Mouse (Mus musculus) c-Kit-positive CD71-negative TER-119-negative erythroid progenitor cells, embryonic 14.5 days (primary cell): Measurements from ENCODE around the gene Lrrc10.
"Not testable (repeated sequence)": the region's sequence is repeated elsewhere in the genome, so short reads cannot be mapped to it uniquely, and the experiment has no call there.

Experiments used
- DNase-seq: peaks from one replicate; pipeline ENCODE4 v3.0.0-alpha.2; 2013; ENCODE audit warnings: low read depth

Lrrc10 gene

GRCm38 (mm10) chr10:117043497-117044166 is 1.5 kb upstream of the Lrrc10 start:
- DNase-seq = not testable (repeated sequence)

GRCm38 (mm10) chr10:117049253-117049652 is 4.1 kb downstream of the Lrrc10 start:
- no peak for DNase-seq

DNA sequence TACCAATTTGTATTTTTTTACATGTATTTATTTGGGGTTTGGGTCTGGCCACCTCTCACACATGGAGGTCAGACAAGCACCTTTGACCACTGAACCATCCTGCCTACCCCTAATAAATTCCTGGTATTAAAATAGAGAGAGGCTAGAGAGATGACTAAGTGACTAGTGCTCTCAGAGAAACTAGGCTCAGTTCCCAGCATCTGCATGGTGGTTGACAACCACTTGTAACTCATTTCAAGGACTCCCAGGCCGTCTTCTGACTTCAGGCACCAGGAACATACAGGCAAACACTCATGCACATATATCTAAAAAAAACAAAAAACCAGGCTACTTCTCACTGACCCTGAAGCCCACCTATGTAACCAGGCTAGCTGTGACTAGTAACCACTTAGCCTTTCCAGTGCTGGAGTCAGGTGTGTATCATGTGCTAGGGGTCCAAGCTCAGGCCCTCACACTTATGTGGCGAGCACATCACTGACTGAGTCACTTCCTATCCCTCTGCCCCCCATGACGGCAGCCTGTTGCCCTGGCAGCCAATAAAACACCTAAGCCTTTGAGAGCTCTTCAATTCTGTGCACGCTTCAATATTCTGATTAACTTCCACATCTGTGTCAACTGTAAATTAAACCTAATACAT is 4.9 kb downstream of the Lrrc10 start:
- no peak for DNase-seq

- DNase-seq = no peak
Measured at GRCm38 (mm10) chr10:117055668-117056067, 10.5 kb downstream of the Lrrc10 start.

DNA sequence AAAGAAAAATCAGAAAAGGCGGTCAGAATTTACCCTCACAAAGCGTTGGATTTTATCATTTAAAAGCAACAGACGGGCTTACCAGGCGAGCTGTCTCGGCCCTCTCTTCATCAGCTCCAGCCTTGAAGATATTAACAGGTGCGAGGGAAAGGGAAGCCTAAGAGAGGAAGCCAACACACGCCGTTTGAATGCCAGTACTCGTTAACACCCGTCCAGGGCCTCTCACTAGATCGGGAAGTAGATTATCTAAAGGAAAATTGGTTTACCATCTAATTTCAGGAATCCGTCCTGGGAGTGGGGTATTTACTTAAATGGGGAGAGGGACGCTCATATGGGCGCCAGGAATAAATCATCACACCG is 17.7 kb downstream of the Lrrc10 start:
- no peak for DNase-seq

DNA sequence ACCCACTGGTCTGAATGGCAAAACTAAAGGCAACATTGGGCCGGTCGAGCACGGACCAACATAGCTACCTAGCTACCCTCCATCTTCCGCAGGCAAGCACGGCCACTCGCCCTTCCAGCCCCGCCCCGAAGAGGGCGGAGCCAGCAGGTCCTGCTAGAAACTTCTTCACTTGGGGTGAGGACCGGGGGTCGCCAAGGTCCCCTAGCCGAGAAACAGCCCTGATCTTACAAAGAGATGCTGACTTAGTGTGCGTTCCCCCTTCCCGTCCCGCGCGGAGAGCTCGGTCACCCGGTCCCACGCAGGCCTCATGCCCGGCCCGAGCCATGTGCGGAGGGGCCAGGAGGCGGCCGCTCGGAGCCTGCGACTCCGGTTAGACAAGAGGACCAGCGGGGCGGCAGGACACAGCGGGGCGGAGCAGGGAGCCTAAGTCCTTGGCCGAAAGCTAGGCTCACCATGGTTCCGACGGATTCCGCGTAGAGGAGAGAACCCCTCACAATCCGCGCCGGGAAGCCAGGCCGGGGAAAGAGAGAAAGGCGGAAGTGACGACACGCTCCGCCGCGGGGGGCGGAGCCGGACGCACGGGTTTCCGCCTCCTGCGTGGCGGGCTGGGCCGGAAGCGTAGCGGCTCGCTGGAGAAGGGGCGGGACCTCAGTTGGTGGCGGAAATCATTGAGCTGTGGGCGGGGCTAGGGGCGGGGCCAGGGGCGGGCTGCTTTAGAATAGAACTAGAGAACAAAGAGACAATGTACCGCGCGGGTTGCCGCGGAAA is 18.3 kb downstream of the Lrrc10 start, which contains the start of gene Cct2:
Cct2 (minus strand) TSS at position 561 of the 768 bp plus-strand sequence.
- DNase-seq = peak; percentile 90

GRCm38 (mm10) chr10:117064076-117064475 is 18.9 kb downstream of the Lrrc10 start:
- no peak for DNase-seq

GRCm38 (mm10) chr10:117069109-117069508 is 24.0 kb downstream of the Lrrc10 start:
- no peak for DNase-seq

DNA sequence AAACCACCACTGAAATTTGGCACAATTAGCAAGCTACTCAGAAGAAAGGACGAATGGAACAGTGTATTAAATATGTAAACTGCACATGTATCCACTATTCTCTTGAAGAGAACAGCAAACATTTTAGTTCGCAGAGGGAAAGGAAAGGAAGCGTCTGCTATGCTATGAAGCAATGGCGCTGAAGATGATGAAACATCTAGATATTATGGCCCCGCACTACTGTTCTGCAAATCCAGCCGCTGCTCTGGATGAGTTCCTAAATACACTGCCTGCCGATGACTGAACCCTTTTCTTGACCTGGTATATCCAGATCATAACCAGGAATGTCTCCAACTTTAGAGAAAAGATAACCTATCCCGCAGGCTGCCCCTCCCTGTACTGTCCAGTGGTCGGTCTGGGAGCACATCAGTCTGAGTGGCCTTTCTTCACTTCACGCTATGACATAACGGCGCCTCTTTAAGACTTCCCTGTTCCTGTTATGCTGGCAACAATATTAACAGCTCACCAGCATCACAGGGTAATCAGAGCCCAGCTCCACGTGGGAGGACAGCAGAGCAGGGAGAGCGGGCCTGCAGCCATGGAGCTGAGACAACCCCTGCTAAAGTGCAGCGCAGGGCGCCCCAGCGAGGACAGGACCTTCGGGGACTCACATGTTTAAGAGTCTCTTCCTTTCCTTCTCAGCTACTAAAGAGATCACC is 27.2 kb downstream of the Lrrc10 start:
- DNase-seq = no peak

- no peak for DNase-seq
Measured at GRCm38 (mm10) chr10:117073176-117073575, 28.0 kb downstream of the Lrrc10 start.

- DNase-seq = peak; percentile 35
Measured at GRCm38 (mm10) chr10:117078284-117078683, 33.1 kb downstream of the Lrrc10 start.

- DNase-seq = no peak
Measured at GRCm38 (mm10) chr10:117081326-117081725, 36.2 kb downstream of the Lrrc10 start.

- DNase-seq = no peak
Measured at GRCm38 (mm10) chr10:117081914-117082359, 36.8 kb downstream of the Lrrc10 start.

- no peak for DNase-seq
Measured at GRCm38 (mm10) chr10:117089628-117090027, 44.5 kb downstream of the Lrrc10 start.

DNA sequence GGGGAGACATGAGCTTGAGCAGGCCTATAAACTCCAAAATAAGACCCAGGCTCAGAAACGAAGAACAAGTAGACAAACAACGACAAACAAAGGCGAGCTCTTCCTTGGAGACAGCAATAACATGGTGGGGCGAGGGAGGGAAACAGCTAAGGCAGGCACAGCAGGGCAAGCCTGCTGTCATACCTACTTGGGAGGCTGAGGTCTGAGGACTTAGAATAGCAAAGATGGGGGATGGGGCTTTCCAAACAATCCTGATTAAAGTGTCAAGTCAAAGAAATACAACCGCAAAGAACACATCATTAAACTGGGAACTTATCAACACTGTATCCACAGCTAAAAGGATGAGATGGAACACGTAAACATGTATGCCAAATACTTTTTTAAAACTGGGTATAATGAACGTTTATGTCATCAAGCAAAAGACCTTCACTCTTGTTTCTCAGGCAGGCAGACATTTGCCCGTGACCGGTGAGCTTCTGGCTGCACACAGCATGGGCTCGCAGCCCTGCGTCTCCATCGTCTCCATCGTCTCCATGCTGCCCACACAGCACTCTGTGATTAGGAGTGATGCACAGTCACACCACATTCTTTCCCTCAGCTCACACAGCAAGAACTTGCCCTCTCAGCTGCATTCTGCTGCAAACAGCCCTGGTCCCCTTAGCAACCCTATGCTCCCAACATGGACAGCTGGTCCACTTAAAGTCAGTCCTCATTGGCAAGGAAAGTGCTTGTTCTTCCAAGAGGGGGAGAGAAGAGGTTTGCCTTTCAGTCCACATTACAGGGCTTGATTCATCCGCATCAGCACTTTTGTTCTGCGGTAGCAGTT is 49.6 kb downstream of the Lrrc10 start:
- no peak for DNase-seq

GRCm38 (mm10) chr10:117096096-117096495 is 51.0 kb downstream of the Lrrc10 start:
- no peak for DNase-seq
